Mouse (Mus musculus): ENCODE results near the gene Retsat.

The Retsat gene

DNA sequence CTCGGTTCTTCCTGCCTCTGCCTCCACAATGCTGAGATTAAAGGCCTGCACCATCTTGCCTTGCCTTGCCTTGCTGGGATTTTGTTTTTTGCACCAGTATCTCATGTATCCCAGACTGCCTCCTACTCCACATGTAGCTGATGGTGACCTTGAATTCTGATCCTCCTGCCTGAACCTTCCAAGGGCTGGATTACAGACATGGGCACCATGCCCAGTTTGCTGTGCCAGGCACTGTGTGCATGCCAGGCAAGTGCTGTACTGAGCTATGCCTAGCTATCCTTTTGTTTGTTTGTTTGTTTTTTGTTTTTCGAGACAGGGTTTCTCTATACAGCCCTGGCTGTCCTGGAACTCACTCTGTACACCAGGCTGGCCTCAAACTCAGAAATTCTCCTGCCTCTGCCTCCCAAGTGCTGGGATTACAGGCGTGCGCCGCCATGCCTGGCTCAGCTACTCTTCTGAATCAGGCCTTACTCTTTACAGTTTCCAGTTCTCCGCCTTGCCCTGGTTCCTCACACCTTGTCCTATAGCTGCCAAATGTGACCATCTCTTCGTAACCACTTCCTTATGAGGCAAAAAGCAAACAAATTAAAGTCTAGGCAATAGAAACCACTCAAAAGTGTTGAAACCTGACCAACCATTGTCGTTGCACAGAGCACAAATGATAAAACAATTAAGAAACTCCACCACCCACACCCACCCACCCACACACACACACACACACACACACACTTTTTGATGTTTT lies 25.6 kb downstream of the Retsat start:
- no peak for DNase-seq (ENCODE audit: low spot score in 2 of 2)

DNA sequence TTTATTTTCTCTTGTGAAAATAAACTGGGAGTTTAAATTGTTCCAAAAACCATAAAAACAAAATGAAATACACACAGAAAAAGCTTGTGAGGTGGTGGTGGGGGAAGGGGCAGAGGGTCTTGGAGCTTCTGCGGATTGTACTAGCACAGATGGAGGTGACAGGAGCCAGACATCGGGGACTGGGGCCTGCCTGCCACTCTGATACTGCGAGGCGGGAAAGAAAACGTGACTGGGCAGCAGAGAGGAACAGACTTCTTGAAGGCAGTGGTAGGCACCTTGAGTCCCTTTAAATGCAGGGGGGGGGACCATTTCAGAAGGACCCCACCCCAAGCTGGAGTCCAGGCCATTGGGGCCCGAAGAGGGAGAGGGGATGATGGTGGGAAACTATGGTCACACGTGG lies 28.1 kb downstream of the Retsat start:
- DNase-seq (ENCODE audit: low spot score in 2 of 2): no peak

- no peak for DNase-seq (ENCODE audit: low spot score in 2 of 2)
These were observed 29.0 kb downstream of the Retsat start for GRCm38 (mm10) chr6:72627276-72627675.

- DNase-seq (ENCODE audit: low spot score in 2 of 2): no peak
These were observed 32.1 kb downstream of the Retsat start for GRCm38 (mm10) chr6:72630370-72630769.

DNA sequence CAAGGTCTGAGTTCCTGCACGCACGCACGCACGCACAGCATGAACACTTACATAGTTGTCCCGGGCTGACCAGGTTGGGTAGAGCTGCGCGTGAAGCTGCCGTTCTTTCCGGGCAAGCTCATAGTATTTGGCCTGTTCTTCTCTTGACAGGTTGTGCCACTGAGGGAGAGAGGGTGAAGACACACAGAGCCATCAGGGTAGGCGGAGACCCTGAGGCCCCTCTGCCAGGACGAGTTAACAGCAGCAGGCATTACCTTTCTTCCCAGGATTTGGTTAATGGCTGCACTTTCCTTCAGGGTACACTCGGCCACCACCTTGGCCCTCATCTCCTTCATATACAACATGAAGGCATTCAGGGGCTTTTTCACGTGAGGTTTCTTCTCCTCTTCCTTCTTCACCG lies 32.7 kb downstream of the Retsat start:
- DNase-seq (ENCODE audit: low spot score in 2 of 2): no peak

DNA sequence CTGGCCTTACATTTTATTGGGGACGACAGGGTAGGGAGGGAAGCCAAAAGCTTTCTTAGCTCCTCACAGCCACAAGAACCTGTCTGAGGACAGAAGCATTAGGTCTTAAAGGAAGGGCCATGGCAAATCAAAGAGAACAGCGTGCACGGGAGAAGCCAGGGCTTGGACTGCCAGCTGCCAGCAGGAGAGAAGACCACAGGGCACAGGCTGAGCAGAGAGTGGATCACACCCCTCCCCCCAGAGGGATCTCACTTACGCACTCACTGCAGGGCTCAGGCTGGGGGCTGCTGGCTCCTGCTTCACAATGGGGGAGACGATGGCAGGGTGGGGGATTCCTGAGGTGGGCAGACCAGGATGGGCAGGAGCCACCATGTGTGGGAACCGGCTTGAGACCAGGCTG lies 33.4 kb downstream of the Retsat start:
- DNase-seq (ENCODE audit: low spot score in 2 of 2): no peak

DNA sequence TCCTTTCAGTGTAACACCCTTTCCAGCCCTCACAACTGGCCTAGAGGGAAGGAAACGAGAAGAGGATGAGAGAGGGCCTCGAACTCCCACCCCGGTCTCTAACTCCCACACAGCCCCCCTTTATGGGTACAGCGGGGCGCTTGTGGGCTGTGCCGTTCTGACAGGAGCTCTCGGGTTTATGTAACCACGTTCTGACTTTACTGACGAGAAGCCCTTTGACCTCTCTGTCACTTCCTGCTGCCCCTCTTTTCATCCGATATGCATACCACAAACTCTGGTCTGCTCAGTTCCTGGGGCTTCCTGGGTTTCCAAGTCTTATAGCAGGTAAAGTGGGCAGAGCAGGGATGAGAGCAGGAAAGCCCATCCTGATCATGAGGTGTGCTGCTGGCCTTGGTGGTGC lies 36.0 kb downstream of the Retsat start:
- no peak for DNase-seq (ENCODE audit: low spot score in 2 of 2)

GRCm38 (mm10) chr6:72635760-72636431 lies 37.6 kb downstream of the Retsat start:
- peak; percentile 18 to 44 for DNase-seq (ENCODE audit: low spot score in 2 of 2)

- DNase-seq (ENCODE audit: low spot score in 2 of 2): no peak
These were observed 38.7 kb downstream of the Retsat start for GRCm38 (mm10) chr6:72636940-72637339.

DNA sequence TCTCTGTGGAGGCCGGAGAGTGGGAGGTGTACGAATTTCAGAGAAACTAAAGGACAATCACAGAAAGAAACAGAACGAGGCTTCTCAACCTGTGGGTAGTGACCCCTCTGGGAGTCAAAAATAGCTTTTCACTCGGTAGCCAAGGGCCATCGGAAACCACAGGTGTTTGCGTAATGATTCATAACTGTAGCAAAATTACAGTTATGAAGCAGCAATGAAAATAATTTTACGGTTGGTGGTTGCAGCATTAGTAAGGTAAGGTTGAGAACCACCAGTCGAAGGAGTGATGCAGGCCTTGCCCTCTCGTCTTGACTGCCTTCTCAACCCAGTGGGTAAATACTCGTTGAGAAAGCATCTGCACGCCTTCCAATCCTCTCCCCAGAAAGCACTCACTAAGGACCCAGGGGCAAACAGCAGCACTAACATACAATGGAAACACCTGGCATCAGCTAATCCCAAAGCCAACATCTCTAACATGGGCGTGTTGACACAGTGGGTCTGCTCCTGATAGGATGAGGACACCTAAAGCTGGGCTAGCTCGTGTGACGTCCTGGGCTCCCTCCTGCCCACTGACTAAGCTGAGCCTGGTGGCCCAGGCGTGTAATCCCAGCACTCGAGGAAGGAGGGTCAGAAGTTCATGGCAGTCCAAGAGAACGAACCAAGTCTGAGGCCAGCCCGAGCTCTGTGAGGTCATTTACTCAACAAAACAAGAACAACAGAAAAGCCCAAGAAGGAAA lies 43.1 kb downstream of the Retsat start:
- DNase-seq (ENCODE audit: low spot score in 2 of 2): no peak

DNA sequence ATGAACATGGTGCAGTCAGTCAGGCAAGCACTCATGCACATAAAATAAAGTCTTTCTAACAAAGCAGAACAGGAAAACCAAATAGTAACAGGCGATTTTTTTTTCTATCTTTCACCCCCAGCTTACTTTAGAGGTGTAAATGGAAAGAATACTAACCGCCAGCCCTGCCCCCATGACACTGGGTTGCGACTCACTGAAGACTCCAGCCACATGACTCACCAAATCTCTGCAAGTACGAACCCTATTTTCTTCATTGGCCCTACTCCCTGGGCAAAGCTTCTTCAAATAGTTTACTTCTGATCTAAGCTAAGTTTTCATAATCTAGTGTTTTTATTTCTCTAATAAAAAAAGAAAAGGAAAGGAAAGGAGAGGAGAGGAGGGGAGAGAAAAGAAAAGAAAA lies 46.3 kb downstream of the Retsat start:
- no peak for DNase-seq (ENCODE audit: low spot score in 2 of 2)

DNA sequence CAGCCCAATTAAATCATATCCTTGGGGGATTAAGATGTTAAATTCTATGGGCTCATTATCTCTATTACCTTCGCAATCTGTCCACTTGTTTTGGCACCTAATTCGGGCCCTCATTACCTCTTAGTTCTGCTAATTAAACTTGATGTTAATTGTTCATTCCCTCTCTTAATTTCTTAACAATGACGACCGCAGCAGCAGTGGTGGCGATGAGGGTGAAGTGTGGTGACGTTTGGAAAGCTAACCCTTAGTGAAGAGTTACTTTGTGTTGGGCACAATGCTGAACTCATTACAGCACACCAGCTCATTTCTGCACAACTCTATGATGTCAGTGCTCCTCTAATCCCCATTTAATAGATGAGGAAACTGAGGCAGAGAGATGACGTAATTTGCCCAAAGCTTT lies 47.1 kb downstream of the Retsat start:
- no peak for DNase-seq (ENCODE audit: low spot score in 2 of 2)

GRCm38 (mm10) chr6:72647383-72647820 lies 49.1 kb downstream of the Retsat start:
- peak; percentile 27 to 30 for DNase-seq (ENCODE audit: low spot score in 2 of 2)

DNA sequence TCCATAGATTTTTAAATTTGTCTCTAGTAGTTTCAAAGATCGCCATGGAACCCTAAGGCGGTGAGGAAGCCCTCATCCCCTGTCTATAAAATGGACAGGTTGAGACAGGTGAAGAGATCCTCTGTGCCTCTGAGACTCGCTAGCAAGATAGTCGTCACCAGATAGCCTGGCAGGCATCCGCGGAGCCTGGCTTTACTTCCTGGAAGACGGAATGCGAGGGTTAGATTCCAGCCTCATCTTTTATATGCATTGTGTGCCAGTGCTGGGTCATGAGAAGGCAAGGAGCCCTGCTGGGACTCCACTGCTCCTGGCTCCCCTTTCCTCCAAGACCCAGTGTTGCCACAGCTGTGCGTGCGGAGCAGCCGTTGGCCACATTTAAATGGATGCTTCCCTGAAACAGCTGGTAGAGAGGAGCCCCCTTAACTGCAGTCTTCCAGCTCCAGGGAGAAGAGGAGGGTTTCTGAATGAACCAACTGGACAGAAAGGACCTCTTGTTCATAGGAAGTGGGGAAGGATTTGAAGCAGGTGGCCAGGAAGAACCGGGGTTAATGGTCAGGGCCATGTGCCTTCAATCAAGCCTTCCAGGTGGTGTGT lies 49.8 kb downstream of the Retsat start:
- no peak for DNase-seq (ENCODE audit: low spot score in 2 of 2)

- DNase-seq (ENCODE audit: low spot score in 2 of 2): no peak
These were observed 52.1 kb downstream of the Retsat start for GRCm38 (mm10) chr6:72650338-72650851.

DNA sequence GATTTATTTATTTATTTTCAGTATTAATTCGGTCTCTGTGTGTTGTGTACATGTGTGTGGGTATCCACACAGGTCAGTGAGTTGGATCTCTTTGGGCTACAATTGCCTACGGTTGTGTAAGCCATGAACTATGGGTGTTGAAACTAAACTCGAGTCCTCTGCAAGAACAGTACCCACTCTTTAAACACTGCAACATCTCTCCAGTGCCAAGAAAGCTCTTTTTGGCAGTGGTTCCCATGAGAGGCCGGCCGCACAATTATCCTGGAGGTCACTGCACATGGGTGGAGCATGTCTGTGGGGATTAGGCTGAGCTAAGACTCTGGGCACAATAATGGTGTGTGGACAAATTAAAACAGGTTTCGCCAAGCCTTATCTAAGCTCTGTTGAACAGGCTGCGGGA lies 55.1 kb downstream of the Retsat start:
- no peak for DNase-seq (ENCODE audit: low spot score in 2 of 2)

GRCm38 (mm10) chr6:72654355-72654754 lies 56.1 kb downstream of the Retsat start:
- no peak for DNase-seq (ENCODE audit: low spot score in 2 of 2)

GRCm38 (mm10) chr6:72655309-72656052 lies 57.2 kb downstream of the Retsat start:
- DNase-seq (ENCODE audit: low spot score in 2 of 2): peak; percentile 17 to 23

DNA sequence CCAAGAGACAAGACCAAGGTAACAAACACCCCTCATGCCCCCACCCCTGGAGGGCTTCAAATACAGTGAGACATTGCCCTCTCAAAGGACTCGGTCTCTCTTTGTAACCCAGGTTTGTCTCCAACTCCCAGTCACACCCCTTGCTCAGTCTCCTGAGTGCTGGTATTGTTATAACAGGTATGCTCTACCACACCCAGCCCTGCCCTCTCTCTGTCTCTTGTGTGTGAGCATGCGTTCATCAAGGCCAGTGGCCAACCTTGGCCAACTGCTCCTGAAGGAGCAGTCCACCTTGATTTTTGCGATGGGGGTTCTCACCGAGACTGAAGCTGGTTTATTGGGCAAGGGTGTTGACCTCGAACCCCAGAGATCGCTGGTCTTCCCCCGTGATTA lies 57.8 kb downstream of the Retsat start:
- DNase-seq (ENCODE audit: low spot score in 2 of 2): no peak

DNA sequence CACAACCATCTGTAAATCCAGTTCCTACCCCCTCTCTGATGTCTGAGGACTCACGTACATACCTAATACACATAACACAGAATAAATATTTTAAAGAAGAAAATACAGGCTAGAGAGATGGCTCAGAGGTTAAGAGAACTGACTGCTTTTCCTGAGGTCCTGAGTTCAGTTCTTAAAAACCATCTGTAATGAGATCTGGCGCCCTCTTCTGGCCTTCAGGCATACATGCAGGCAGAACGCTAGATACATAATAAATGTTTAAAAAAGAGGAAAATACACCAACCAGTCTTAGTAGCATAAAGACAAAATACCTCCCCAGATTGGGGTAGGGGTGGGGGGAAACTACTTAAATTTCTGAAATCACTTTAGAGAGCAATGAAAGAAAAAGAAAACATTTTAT lies 59.7 kb downstream of the Retsat start:
- DNase-seq (ENCODE audit: low spot score in 2 of 2): no peak
